Mouse (Mus musculus): Measurements from ENCODE around the gene Smok3b.
"Not testable (repeated sequence)": the region's sequence is repeated elsewhere in the genome, so short reads cannot be mapped to it uniquely, and the experiment has no call there.

The Smok3b gene

GRCm38 (mm10) chr5:138020961-138021479, at the start of gene Smok3b, which contains the start of gene Smok3a:
TSS of gene Smok3b (plus strand) at chr5:138021429.
TSS of gene Smok3a (plus strand) at chr5:138021261.
- not testable (repeated sequence) for DNase-seq

- no peak for DNase-seq
These were observed 48.1 kb upstream of the Smok3b start for GRCm38 (mm10) chr5:137973161-137973560.

- DNase-seq = no peak
These were observed 47.5 kb upstream of the Smok3b start for GRCm38 (mm10) chr5:137973738-137974137.

GRCm38 (mm10) chr5:137974724-137975123, 46.5 kb upstream of the Smok3b start:
- no peak for DNase-seq

- DNase-seq = no peak
These were observed 45.8 kb upstream of the Smok3b start for GRCm38 (mm10) chr5:137975434-137975833.

- peak; percentile 9 for DNase-seq
These were observed 43.9 kb upstream of the Smok3b start for GRCm38 (mm10) chr5:137977291-137977690.

- no peak for DNase-seq
These were observed 42.1 kb upstream of the Smok3b start for GRCm38 (mm10) chr5:137979081-137979480.

- DNase-seq = peak; percentile 64
These were observed 39.9 kb upstream of the Smok3b start, which contains the start of gene Azgp1 for GRCm38 (mm10) chr5:137981300-137981699. TSS of gene Azgp1 (plus strand) at chr5:137981520.

GRCm38 (mm10) chr5:137986351-137986750, 34.9 kb upstream of the Smok3b start:
- no peak for DNase-seq

- no peak for DNase-seq
These were observed 11.8 kb upstream of the Smok3b start for GRCm38 (mm10) chr5:138009437-138009836.

GRCm38 (mm10) chr5:138012382-138012781, 8.8 kb upstream of the Smok3b start:
- no peak for DNase-seq

- DNase-seq = no peak
These were observed 4.7 kb upstream of the Smok3b start for GRCm38 (mm10) chr5:138016530-138016929.

GRCm38 (mm10) chr5:138016997-138017396, 4.2 kb upstream of the Smok3b start:
- no peak for DNase-seq

GRCm38 (mm10) chr5:138019577-138019976, 1.7 kb upstream of the Smok3b start:
- not testable (repeated sequence) for DNase-seq

- not testable (repeated sequence) for DNase-seq
These were observed 31.7 kb downstream of the Smok3b start, which contains the start of gene Smok3c for GRCm38 (mm10) chr5:138052894-138053293. TSS of gene Smok3c (plus strand) at chr5:138053194.

GRCm38 (mm10) chr5:138073803-138074202, 52.6 kb downstream of the Smok3b start:
- DNase-seq = no peak

GRCm38 (mm10) chr5:138075684-138076083, 54.5 kb downstream of the Smok3b start:
- peak; percentile 28 for DNase-seq

- no peak for DNase-seq
These were observed 54.9 kb downstream of the Smok3b start for GRCm38 (mm10) chr5:138076148-138076547.

GRCm38 (mm10) chr5:138080456-138080855, 59.2 kb downstream of the Smok3b start:
- no peak for DNase-seq

GRCm38 (mm10) chr5:138081446-138081845, 60.2 kb downstream of the Smok3b start:
- no peak for DNase-seq

- no peak for DNase-seq
These were observed 62.2 kb downstream of the Smok3b start for GRCm38 (mm10) chr5:138083318-138083900.

GRCm38 (mm10) chr5:138083936-138084335, 62.7 kb downstream of the Smok3b start:
- DNase-seq = no peak

GRCm38 (mm10) chr5:138084507-138084906, 63.3 kb downstream of the Smok3b start:
- no peak for DNase-seq

GRCm38 (mm10) chr5:138084996-138085395, 63.8 kb downstream of the Smok3b start, which contains the start of gene Zkscan1:
TSS of gene Zkscan1 (plus strand) at chr5:138085084.
- peak; percentile 85 for DNase-seq
